In genomic region chr7:67222220-67222862, GRCm38 (mm10) we compare ENCODE assay signal across 8 mouse cellular contexts. TPM values are rescaled to one million over a fixed set of nuclear protein-coding genes. Genes with fewer than 3 reads are reported as not detected.
DNase-seq lines count a peak whose midpoint lies in the region; ATAC-seq lines count a peak whose summit lies in the region.

Lysmd4 (plus strand) TSS chr7:67222544.

- 6% methylated on average over 29 of the region's 31 CpGs for WGBS in forebrain, embryonic 14.5 days
- WGBS in neural tube, embryonic 15.5 days = 4% methylated on average over 31 of the region's 31 CpGs

- ATAC-seq in forebrain, embryonic 14.5 days = peak; percentile 98
- peak; percentile 98 for ATAC-seq in neural tube, embryonic 15.5 days (ENCODE audit: low FRiP score)

- no peak within 1 kb of the TSS for H3K27ac ChIP-seq in forebrain, embryonic 14.5 days (ENCODE audit: low read depth, low read length)
- H3K27ac ChIP-seq in neural tube, embryonic 15.5 days (replicated peaks) = peak within 1 kb of the TSS; percentile 68

- DNase-seq in ES-CJ7 (ENCODE audit: low read depth, low spot score) = peak; percentile 90
- peak; percentile 96 for DNase-seq in cerebellum, adult 11 months
- peak; percentile 96 for DNase-seq in forebrain, embryonic 14.5 days (ENCODE audit: low spot score)
- peak; percentile 96 to 98 for DNase-seq in heart, postnatal 14 days
- DNase-seq in layer of hippocampus, adult 11-12 months (ENCODE audit: low spot score) = peak; percentile 96
- DNase-seq in lung, adult 18-20 months = peak; percentile 97 to 98
- peak; percentile 97 for DNase-seq in testis, postnatal 14 days (ENCODE audit: low spot score)

- no peaks in the 10 kb centered on the region for H3K27me3 ChIP-seq in forebrain, embryonic 14.5 days (replicated peaks; ENCODE audit: control insufficient read depth, insufficient read depth, low read length)
- no peaks in the 10 kb centered on the region for H3K27me3 ChIP-seq in neural tube, embryonic 15.5 days (replicated peaks)

- H3K4me2 ChIP-seq in forebrain, embryonic 14.5 days (ENCODE audit: low read length) = peak within 1 kb of the TSS; percentile 88
- H3K4me2 ChIP-seq in neural tube, embryonic 15.5 days = peak within 1 kb of the TSS; percentile 92

- intact Hi-C loops in heart, postnatal 14 days (cut with DNase I) = no loop called here

- H3K9me3 ChIP-seq in forebrain, embryonic 14.5 days (replicated peaks; ENCODE audit: control insufficient read depth, low read length) = no peaks in the 10 kb centered on the region
- no peaks in the 10 kb centered on the region for H3K9me3 ChIP-seq in neural tube, embryonic 15.5 days (replicated peaks)

- 0 out of 2 replicates have a peak, but pooled peaks cover 11% of the 10 kb centered on the region for H3K36me3 ChIP-seq in forebrain, embryonic 14.5 days (ENCODE audit: control insufficient read depth, insufficient read depth, low read length)
- peaks cover 18% of the 10 kb centered on the region for H3K36me3 ChIP-seq in neural tube, embryonic 15.5 days

- H3K4me1 ChIP-seq in forebrain, embryonic 14.5 days (ENCODE audit: control insufficient read depth, insufficient read depth, low read length) = peaks cover 14% of the 10 kb centered on the region
- H3K4me1 ChIP-seq in neural tube, embryonic 15.5 days = peaks cover 24% of the 10 kb centered on the region

- H3K9ac ChIP-seq in forebrain, embryonic 14.5 days (ENCODE audit: low read length) = peak within 1 kb of the TSS; percentile 84
- peak within 1 kb of the TSS; percentile 81 for H3K9ac ChIP-seq in neural tube, embryonic 15.5 days (replicated peaks)

- H3K4me3 ChIP-seq in forebrain, embryonic 14.5 days (ENCODE audit: low read depth, low read length) = peak within 1 kb of the TSS; percentile 62
- peak within 1 kb of the TSS; percentile 75 for H3K4me3 ChIP-seq in neural tube, embryonic 15.5 days (replicated peaks)

RNA-seq across cellular contexts. Expression of gene Lysmd4, which starts in this region (rescaled TPM):
- 26.6 and 26.9 TPM in 2 replicates for polyA plus RNA-seq in forebrain, embryonic 14.5 days (2014; fragmentation: Nextera tagmentation; extraction: Ambion mirVana)
- total RNA-seq in heart, postnatal 14 days (2021) = 10 to 100 TPM; 17.4 to 18.1 TPM
- 33.1 and 37.0 TPM in 2 replicates for polyA plus RNA-seq in neural tube, embryonic 15.5 days (2015; fragmentation: Nextera tagmentation; extraction: Ambion mirVana)
